Mouse (Mus musculus) lung, adult 2 months (tissue): Measurements from ENCODE around the gene Pkp4.

ENCODE experiments used
- CTCF ChIP-seq: fragments of 200-500 bp; IDR thresholded peaks from 2 replicates; pipeline ENCODE4 v1.5.1; 2011; ENCODE audit warnings: mild to moderate bottlenecking, low read length, control low read depth; ENCODE audit not compliant: insufficient read depth
- POLR2A ChIP-seq: fragments of 200-500 bp; IDR thresholded peaks from 2 replicates; pipeline ENCODE4 v1.6.1; 2011; ENCODE audit warnings: low read depth, mild to moderate bottlenecking, control low read depth, low read length, borderline replicate concordance; ENCODE audit errors: extremely low read depth

DNA sequence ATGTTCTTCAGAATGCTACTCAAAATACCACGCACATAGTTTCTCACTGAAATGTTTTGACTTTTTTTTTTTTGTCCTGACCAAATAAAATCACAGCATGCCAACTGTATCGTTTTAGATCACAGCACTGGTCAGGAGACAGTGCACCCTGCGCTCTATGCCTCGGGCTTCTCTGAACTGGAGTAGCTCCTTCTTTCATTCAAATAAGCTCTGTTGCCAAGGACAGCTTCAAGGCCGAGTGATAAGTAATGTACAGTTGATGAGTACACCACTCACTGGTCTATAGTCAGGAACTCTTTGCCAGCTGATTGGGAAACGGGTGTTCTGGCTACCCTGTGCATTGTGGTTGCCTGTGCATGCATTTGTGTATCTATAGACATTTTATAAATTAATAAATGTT lies 141.8 kb downstream of the Pkp4 start:
- no peak for TF ChIP-seq CTCF
- TF ChIP-seq POLR2A = no peak
